Mouse (Mus musculus) liver, embryonic 16.5 days (tissue): ENCODE measurements at regions not wholly inside any gene's neighbourhood (a gene's known extent, or its start where the extent isn't known, plus 50 kb on each side); places are given as distances from the start of the nearest gene placed in this dataset.

Experiments
- ATAC-seq: fragments of 200-750 bp; cut with Nextera tagmentation; 2 replicates; pipeline ENCODE4 v1.8.0; 2017; ENCODE audit warnings: low read depth, mild to moderate bottlenecking, moderate number of reproducible peaks, moderate library complexity
- H3K27ac ChIP-seq: fragments of 300-500 bp; sonication (generic); 2 replicates; pipeline ENCODE4 v1.5.1; 2014; ENCODE audit warnings: mild to moderate bottlenecking, low read length
- H3K27me3 ChIP-seq: fragments of 300-500 bp; sonication (generic); 2 replicates; pipeline ENCODE4 v1.6.1; 2014; ENCODE audit warnings: low read depth, low read length, mixed read lengths; ENCODE audit not compliant: control insufficient read depth, insufficient read depth
- H3K36me3 ChIP-seq: fragments of 300-500 bp; sonication (generic); 2 replicates; pipeline ENCODE4 v1.6.1; 2014; ENCODE audit warnings: mild to moderate bottlenecking; ENCODE audit not compliant: control insufficient read depth, insufficient read depth
- H3K4me1 ChIP-seq: fragments of 300-500 bp; sonication (generic); 2 replicates; pipeline ENCODE4 v1.6.1; 2014; ENCODE audit warnings: low read depth, low read length, mixed read lengths; ENCODE audit not compliant: control insufficient read depth
- H3K4me2 ChIP-seq: fragments of 300-500 bp; sonication (generic); 2 replicates; pipeline ENCODE4 v1.6.1; 2014; ENCODE audit warnings: low read depth, low read length, mixed read lengths
- H3K4me3 ChIP-seq: fragments of 300-500 bp; sonication (generic); 2 replicates; pipeline ENCODE4 v1.5.1; 2014; ENCODE audit warnings: low read depth, mild to moderate bottlenecking, low read length
- H3K9ac ChIP-seq: fragments of 300-500 bp; sonication (generic); 2 replicates; pipeline ENCODE4 v1.6.1; 2014; ENCODE audit warnings: low read depth, low read length
- H3K9me3 ChIP-seq: fragments of 300-500 bp; sonication (generic); replicated peaks from 2 replicates; pipeline ENCODE4 v1.6.1; 2016; ENCODE audit warnings: low read length; ENCODE audit not compliant: control insufficient read depth
- WGBS: fragments of 180-500 bp; shearing (Covaris S2); extraction: QIAGEN DNeasy Blood & Tissue Kit; methylation state at CpG from one replicate; pipeline ENCODE4 v1.1.7; 2014; ENCODE audit not compliant: insufficient replicate concordance; 5-methylcytosine and 5-hydroxymethylcytosine counted together

- Histone ChIP-seq H3K27ac (no peak overlapping the region), H3K9ac (no peak overlapping the region), H3K4me3 (no peak overlapping the region), H3K36me3 (no peaks in the 10 kb centered on the region), H3K27me3 (no peaks in the 10 kb centered on the region), H3K4me1 (no peaks in the 10 kb centered on the region), H3K9me3 (no peaks in the 10 kb centered on the region), H3K4me2 (no peak overlapping the region)
- 58% methylated on average over 2 of the region's 2 CpGs for WGBS
- ATAC-seq: no peak
These were observed 99.1 kb downstream of the Gpr65 start for GRCm38 (mm10) chr12:98367583-98367982.

- Histone ChIP-seq H3K9ac (no peak overlapping the region), H3K4me2 (no peak overlapping the region), H3K4me3 (no peak overlapping the region), H3K4me1 (no peaks in the 10 kb centered on the region), H3K27ac (no peak overlapping the region), H3K36me3 (no peaks in the 10 kb centered on the region), H3K27me3 (no peaks in the 10 kb centered on the region), H3K9me3 (no peaks in the 10 kb centered on the region)
- WGBS: 27% methylated on average over 3 of the region's 3 CpGs
- ATAC-seq: no peak
These were observed 102.3 kb downstream of the Gpr65 start for GRCm38 (mm10) chr12:98370771-98371170.

GRCm38 (mm10) chr12:98375214-98375910 is 106.9 kb downstream of the Gpr65 start:
- Histone ChIP-seq H3K4me2 (no peak overlapping the region), H3K9ac (no peak overlapping the region), H3K36me3 (no peaks in the 10 kb centered on the region), H3K27me3 (no peaks in the 10 kb centered on the region), H3K9me3 (no peaks in the 10 kb centered on the region), H3K4me3 (no peak overlapping the region), H3K4me1 (no peaks in the 10 kb centered on the region), H3K27ac (no peak overlapping the region)
- peak; percentile 60 for ATAC-seq
- WGBS: 56% methylated on average over 7 of the region's 7 CpGs
